Mouse (Mus musculus) small intestine, adult 2 months (tissue): ENCODE results near the gene 2010109A12Rik. TPM values are rescaled to one million over a fixed set of nuclear protein-coding genes. Genes with fewer than 3 reads are reported as not detected.

ENCODE experiments used
- H3K27ac ChIP-seq: fragments of 200-500 bp; 2 replicates; pipeline ENCODE4 v1.5.1; 2012; ENCODE audit warnings: low read depth, low read length, control low read depth, inconsistent platforms; ENCODE audit not compliant: insufficient read depth
- H3K27me3 ChIP-seq: fragments of 200-500 bp; 2 replicates; pipeline ENCODE4 v1.6.1; 2012; ENCODE audit warnings: mild to moderate bottlenecking, moderate library complexity, low read length, inconsistent platforms; ENCODE audit not compliant: control insufficient read depth, insufficient read depth
- H3K36me3 ChIP-seq: fragments of 200-500 bp; 2 replicates; pipeline ENCODE4 v1.6.1; 2012; ENCODE audit warnings: mild to moderate bottlenecking, low read length, control low read depth, inconsistent platforms; ENCODE audit not compliant: control insufficient read depth, insufficient read depth
- H3K4me1 ChIP-seq: fragments of 200-500 bp; 2 replicates; pipeline ENCODE4 v1.6.1; 2012; ENCODE audit warnings: low read length, inconsistent platforms, mixed read lengths; ENCODE audit not compliant: control insufficient read depth, insufficient read depth, insufficient read length
- H3K4me3 ChIP-seq: fragments of 200-500 bp; 2 replicates; pipeline ENCODE4 v1.5.1; 2012; ENCODE audit warnings: low read depth, mild to moderate bottlenecking, control low read depth, inconsistent platforms, low read length, moderate library complexity
- CTCF ChIP-seq: fragments of 200-500 bp; IDR thresholded peaks from 2 replicates; pipeline ENCODE4 v1.5.1; 2012; ENCODE audit warnings: low read depth, mild to moderate bottlenecking, control low read depth, inconsistent platforms, low read length, moderate library complexity, mixed read lengths; ENCODE audit not compliant: insufficient replicate concordance, insufficient read length; ENCODE audit errors: extremely low read depth
- POLR2A ChIP-seq: fragments of 200-500 bp; IDR thresholded peaks from 2 replicates; pipeline ENCODE4 v1.6.1; 2012; ENCODE audit warnings: low read depth, mild to moderate bottlenecking, control low read depth, inconsistent platforms, low read length, moderate library complexity
- WGBS: fragments of 180-500 bp; shearing (Covaris S2); methylation state at CpG from one replicate; pipeline ENCODE4 v1.1.7; 2018; 5-methylcytosine and 5-hydroxymethylcytosine counted together
- polyA plus RNA-seq: library from polyadenylated mRNA; depleted of rRNA; stranded (reverse); fragments of >200 nt; gene quantifications from 2 replicates; pipeline ENCODE4 v1.2.3, GENCODE M21; 2012

2010109A12Rik gene
- polyA plus RNA-seq, 1 experiment: not detected

- TF ChIP-seq CTCF: no peak
- no peak for TF ChIP-seq POLR2A
- Histone ChIP-seq H3K4me1 (no peaks in the 10 kb centered on the region), H3K4me3 (no peak overlapping the region), H3K27me3 (no peaks in the 10 kb centered on the region), H3K27ac (no peak overlapping the region), H3K36me3 (peaks cover 25% of the 10 kb centered on the region)
- 62% methylated on average over 6 of the region's 6 CpGs for WGBS
These were observed 27.7 kb upstream of the 2010109A12Rik start for GRCm38 (mm10) chr5:93178616-93179015.

- Histone ChIP-seq H3K27me3 (no peaks in the 10 kb centered on the region), H3K36me3 (peaks cover 26% of the 10 kb centered on the region), H3K4me3 (no peak overlapping the region), H3K27ac (no peak overlapping the region), H3K4me1 (no peaks in the 10 kb centered on the region)
- no peak for TF ChIP-seq CTCF
- no peak for TF ChIP-seq POLR2A
- WGBS: 34% methylated on average over 2 of the region's 2 CpGs
These were observed 26.1 kb upstream of the 2010109A12Rik start for GRCm38 (mm10) chr5:93180252-93180651.

- Histone ChIP-seq H3K4me1 (no peaks in the 10 kb centered on the region), H3K4me3 (no peak overlapping the region), H3K27me3 (no peaks in the 10 kb centered on the region), H3K36me3 (peaks cover 39% of the 10 kb centered on the region), H3K27ac (no peak overlapping the region)
- WGBS: 83% methylated on average over 6 of the region's 6 CpGs
- no peak for TF ChIP-seq CTCF
- TF ChIP-seq POLR2A: no peak
These were observed 23.0 kb upstream of the 2010109A12Rik start for GRCm38 (mm10) chr5:93183311-93183710.

- no peak for TF ChIP-seq POLR2A
- no peak for TF ChIP-seq CTCF
- Histone ChIP-seq H3K27me3 (no peaks in the 10 kb centered on the region), H3K4me1 (no peaks in the 10 kb centered on the region), H3K4me3 (no peak overlapping the region), H3K27ac (no peak overlapping the region), H3K36me3 (peaks cover 43% of the 10 kb centered on the region)
- WGBS: 79% methylated on average over 6 of the region's 6 CpGs
These were observed 21.8 kb upstream of the 2010109A12Rik start for GRCm38 (mm10) chr5:93184548-93184947.

- TF ChIP-seq CTCF (no peak), POLR2A (no peak)
- Histone ChIP-seq H3K4me3 (no peak overlapping the region), H3K27ac (no peak overlapping the region), H3K36me3 (peaks cover 41% of the 10 kb centered on the region), H3K27me3 (no peaks in the 10 kb centered on the region), H3K4me1 (no peaks in the 10 kb centered on the region)
- whole genome bisulfite sequencing: 68% methylated on average over 3 of the region's 3 CpGs
These were observed 16.7 kb upstream of the 2010109A12Rik start for GRCm38 (mm10) chr5:93189607-93190006.

- Histone ChIP-seq H3K4me3 (no peak overlapping the region), H3K27ac (no peak overlapping the region), H3K36me3 (peaks cover 41% of the 10 kb centered on the region), H3K27me3 (no peaks in the 10 kb centered on the region), H3K4me1 (no peaks in the 10 kb centered on the region)
- TF ChIP-seq CTCF (no peak), POLR2A (no peak)
- WGBS: 96% methylated on average over 5 of the region's 5 CpGs
These were observed 15.9 kb upstream of the 2010109A12Rik start for GRCm38 (mm10) chr5:93190428-93190827.

- H3K4me3 ChIP-seq: no peak overlapping the region
- no peak for TF ChIP-seq CTCF
- TF ChIP-seq POLR2A: no peak
- peaks cover 34% of the 10 kb centered on the region for H3K36me3 ChIP-seq
- H3K4me1 ChIP-seq: 0 out of 2 replicates have a peak, but pooled peaks cover 2% of the 10 kb centered on the region
- H3K27ac ChIP-seq: no peak overlapping the region
- WGBS: 86% methylated on average over 3 of the region's 3 CpGs
- no peaks in the 10 kb centered on the region for H3K27me3 ChIP-seq
These were observed 8.1 kb upstream of the 2010109A12Rik start for GRCm38 (mm10) chr5:93198232-93198631.
